Mouse (Mus musculus): ENCODE data around the gene Cmah.

Cmah gene

GRCm38 (mm10) chr13:24485964-24486363 lies 158.8 kb downstream of the Cmah start:
- DNase-seq: no peak

GRCm38 (mm10) chr13:24486403-24486802 lies 159.2 kb downstream of the Cmah start:
- no peak for DNase-seq

- no peak for DNase-seq
Observed at GRCm38 (mm10) chr13:24487061-24487460, 159.9 kb downstream of the Cmah start.

- no peak for DNase-seq
Observed at GRCm38 (mm10) chr13:24487546-24487945, 160.3 kb downstream of the Cmah start.

GRCm38 (mm10) chr13:24488526-24489070 lies 161.4 kb downstream of the Cmah start:
- no peak for DNase-seq

- no peak for DNase-seq
Observed at GRCm38 (mm10) chr13:24489515-24489914, 162.3 kb downstream of the Cmah start.

GRCm38 (mm10) chr13:24490041-24490440 lies 162.8 kb downstream of the Cmah start:
- no peak for DNase-seq

- DNase-seq: no peak
Observed at GRCm38 (mm10) chr13:24491101-24491500, 163.9 kb downstream of the Cmah start.

GRCm38 (mm10) chr13:24493784-24494183 lies 166.6 kb downstream of the Cmah start:
- DNase-seq: no peak

- DNase-seq: no peak
Observed at GRCm38 (mm10) chr13:24496353-24496752, 169.1 kb downstream of the Cmah start.

GRCm38 (mm10) chr13:24497001-24497400 lies 169.8 kb downstream of the Cmah start:
- no peak for DNase-seq

GRCm38 (mm10) chr13:24498342-24498741 lies 171.1 kb downstream of the Cmah start:
- no peak for DNase-seq

- no peak for DNase-seq
Observed at GRCm38 (mm10) chr13:24499505-24499904, 172.3 kb downstream of the Cmah start.

- no peak for DNase-seq
Observed at GRCm38 (mm10) chr13:24501179-24501905, 174.1 kb downstream of the Cmah start.

GRCm38 (mm10) chr13:24501919-24502318 lies 174.7 kb downstream of the Cmah start:
- no peak for DNase-seq

- DNase-seq: no peak
Observed at GRCm38 (mm10) chr13:24505812-24506211, 178.6 kb downstream of the Cmah start.

GRCm38 (mm10) chr13:24507156-24507555 lies 180.0 kb downstream of the Cmah start:
- DNase-seq: no peak

- no peak for DNase-seq
Observed at GRCm38 (mm10) chr13:24508917-24509316, 181.7 kb downstream of the Cmah start.

- no peak for DNase-seq
Observed at GRCm38 (mm10) chr13:24511367-24511766, 184.2 kb downstream of the Cmah start.

- DNase-seq: no peak
Observed at GRCm38 (mm10) chr13:24511932-24512520, 184.8 kb downstream of the Cmah start.

- no peak for DNase-seq
Observed at GRCm38 (mm10) chr13:24513717-24514116, 186.5 kb downstream of the Cmah start.

- DNase-seq: no peak
Observed at GRCm38 (mm10) chr13:24515101-24515675, 188.0 kb downstream of the Cmah start.

GRCm38 (mm10) chr13:24517757-24518156 lies 190.6 kb downstream of the Cmah start:
- DNase-seq: no peak

GRCm38 (mm10) chr13:24518887-24519286 lies 191.7 kb downstream of the Cmah start:
- DNase-seq: peak; percentile 21 to 28
